Mouse (Mus musculus): Measurements from ENCODE around the gene Lamc2. TPM values are rescaled to one million over a fixed set of nuclear protein-coding genes. Genes with fewer than 3 reads are reported as not detected.
A peak's percentile ranks its signal among the peaks of the same experiment; 100 is the strongest.

Lamc2 gene
- polyA plus RNA-seq, 1 experiment from 2014 or later, result 0.47 TPM

- H3K4me3 ChIP-seq (replicated peaks), result no peak overlapping the region
- peak; percentile 64 for ATAC-seq (ENCODE audit: low FRiP score)
- no peak overlapping the region for H3K4me2 ChIP-seq
- no peaks in the 10 kb centered on the region for H3K9me3 ChIP-seq
- H3K36me3 ChIP-seq (replicated peaks), result no peaks in the 10 kb centered on the region
- H3K9ac ChIP-seq, result no peak overlapping the region
- WGBS, result 49% methylated on average over 8 of the region's 8 CpGs
- H3K27ac ChIP-seq, result no peak overlapping the region
- H3K27me3 ChIP-seq, result no peaks in the 10 kb centered on the region; the same call in 1 of the 2 replicates
- peaks cover 25% of the 10 kb centered on the region for H3K4me1 ChIP-seq
Observed at GRCm38 (mm10) chr1:153202195-153202594, 15.9 kb upstream of the Lamc2 start.

- Histone ChIP-seq H3K4me2 (no peak overlapping the region), H3K36me3 (replicated peaks) (no peaks in the 10 kb centered on the region), H3K4me3 (replicated peaks) (no peak overlapping the region), H3K27me3 (no peaks in the 10 kb centered on the region; the same call in 1 of the 2 replicates), H3K9ac (no peak overlapping the region), H3K4me1 (peaks cover 25% of the 10 kb centered on the region), H3K27ac (no peak overlapping the region), H3K9me3 (no peaks in the 10 kb centered on the region)
- 55% methylated on average over 14 of the region's 14 CpGs for WGBS
- no peak for ATAC-seq (ENCODE audit: low FRiP score)
Observed at GRCm38 (mm10) chr1:153201448-153201847, 15.2 kb upstream of the Lamc2 start.

- Histone ChIP-seq H3K4me1 (peaks cover 25% of the 10 kb centered on the region), H3K9ac (no peak overlapping the region), H3K36me3 (replicated peaks) (no peaks in the 10 kb centered on the region), H3K4me2 (no peak overlapping the region), H3K27ac (no peak overlapping the region), H3K4me3 (replicated peaks) (no peak overlapping the region), H3K27me3 (no peaks in the 10 kb centered on the region; the same call in 1 of the 2 replicates), H3K9me3 (no peaks in the 10 kb centered on the region)
- 84% methylated on average over 3 of the region's 3 CpGs for WGBS
- no peak for ATAC-seq (ENCODE audit: low FRiP score)
Observed at GRCm38 (mm10) chr1:153197316-153197850, 11.1 kb upstream of the Lamc2 start.

GRCm38 (mm10) chr1:153192945-153193344 lies 6.7 kb upstream of the Lamc2 start:
- 83% methylated on average over 6 of the region's 6 CpGs for WGBS
- H3K4me2 ChIP-seq, result no peak overlapping the region
- H3K9me3 ChIP-seq, result no peaks in the 10 kb centered on the region
- peaks cover 10% of the 10 kb centered on the region; the same call in 1 of the 2 replicates for H3K27me3 ChIP-seq
- no peak for ATAC-seq (ENCODE audit: low FRiP score)
- H3K9ac ChIP-seq, result no peak overlapping the region
- H3K4me3 ChIP-seq (replicated peaks), result no peak overlapping the region
- no peak overlapping the region for H3K27ac ChIP-seq
- no peaks in the 10 kb centered on the region for H3K36me3 ChIP-seq (replicated peaks)
- peaks cover 15% of the 10 kb centered on the region for H3K4me1 ChIP-seq

GRCm38 (mm10) chr1:153192379-153192778 lies 6.1 kb upstream of the Lamc2 start:
- 80% methylated on average over 4 of the region's 4 CpGs for WGBS
- no peak for ATAC-seq (ENCODE audit: low FRiP score)
- 0 out of 2 replicates have a peak overlapping the region, but pooled peaks have one; percentile 54 for H3K27ac ChIP-seq
- H3K4me1 ChIP-seq, result peaks cover 15% of the 10 kb centered on the region
- no peaks in the 10 kb centered on the region for H3K36me3 ChIP-seq (replicated peaks)
- H3K27me3 ChIP-seq, result peaks cover 12% of the 10 kb centered on the region
- no peak overlapping the region for H3K4me2 ChIP-seq
- no peak overlapping the region for H3K4me3 ChIP-seq (replicated peaks)
- no peaks in the 10 kb centered on the region for H3K9me3 ChIP-seq
- H3K9ac ChIP-seq, result no peak overlapping the region

GRCm38 (mm10) chr1:153191943-153192329 lies 5.7 kb upstream of the Lamc2 start:
- H3K9me3 ChIP-seq, result no peaks in the 10 kb centered on the region
- ATAC-seq (ENCODE audit: low FRiP score), result peak; percentile 58; the same call in 1 of the 2 replicates
- H3K9ac ChIP-seq, result no peak overlapping the region
- no peak overlapping the region for H3K4me3 ChIP-seq (replicated peaks)
- WGBS, result 8% methylated on average over 4 of the region's 5 CpGs
- no peaks in the 10 kb centered on the region for H3K36me3 ChIP-seq (replicated peaks)
- H3K4me1 ChIP-seq, result peaks cover 15% of the 10 kb centered on the region
- H3K27me3 ChIP-seq, result peaks cover 17% of the 10 kb centered on the region
- 0 out of 2 replicates have a peak overlapping the region, but pooled peaks have one; percentile 54 for H3K27ac ChIP-seq
- no peak overlapping the region for H3K4me2 ChIP-seq

GRCm38 (mm10) chr1:153191237-153191942 lies 5.1 kb upstream of the Lamc2 start:
- 47% methylated on average over 15 of the region's 15 CpGs for WGBS

GRCm38 (mm10) chr1:153188081-153188480 lies 1.8 kb upstream of the Lamc2 start:
- H3K36me3 ChIP-seq (replicated peaks), result no peaks in the 10 kb centered on the region
- no peak overlapping the region for H3K4me3 ChIP-seq (replicated peaks)
- H3K27ac ChIP-seq, result no peak overlapping the region
- H3K9me3 ChIP-seq, result no peaks in the 10 kb centered on the region
- peaks cover 26% of the 10 kb centered on the region for H3K4me1 ChIP-seq
- no peak overlapping the region for H3K4me2 ChIP-seq
- 76% methylated on average over 3 of the region's 3 CpGs for WGBS
- H3K27me3 ChIP-seq, result peaks cover 53% of the 10 kb centered on the region
- no peak for ATAC-seq (ENCODE audit: low FRiP score)
- no peak overlapping the region for H3K9ac ChIP-seq

More at GRCm38 (mm10) chr1:153191237-153191942, 5.1 kb upstream of the Lamc2 start:
- peaks cover 22% of the 10 kb centered on the region for H3K27me3 ChIP-seq
- H3K9me3 ChIP-seq, result no peaks in the 10 kb centered on the region
- peak; percentile 49; the same call in 1 of the 2 replicates for ATAC-seq (ENCODE audit: low FRiP score)
- H3K4me2 ChIP-seq, result no peak overlapping the region
- no peak overlapping the region for H3K4me3 ChIP-seq (replicated peaks)
- H3K9ac ChIP-seq, result no peak overlapping the region
- H3K27ac ChIP-seq, result no peak overlapping the region
- no peaks in the 10 kb centered on the region for H3K36me3 ChIP-seq (replicated peaks)
- H3K4me1 ChIP-seq, result peaks cover 17% of the 10 kb centered on the region

- no peak overlapping the region for H3K4me3 ChIP-seq (replicated peaks)
- H3K27me3 ChIP-seq, result peaks cover 31% of the 10 kb centered on the region
- no peak overlapping the region for H3K4me2 ChIP-seq
- H3K9me3 ChIP-seq, result no peaks in the 10 kb centered on the region
- WGBS, result 62% methylated on average over 9 of the region's 9 CpGs
- H3K9ac ChIP-seq, result no peak overlapping the region
- H3K27ac ChIP-seq, result no peak overlapping the region
- ATAC-seq (ENCODE audit: low FRiP score), result no peak
- no peaks in the 10 kb centered on the region for H3K36me3 ChIP-seq (replicated peaks)
- peaks cover 4% of the 10 kb centered on the region; the same call in 1 of the 2 replicates for H3K4me1 ChIP-seq
Observed at GRCm38 (mm10) chr1:153180586-153181289, 5.5 kb downstream of the Lamc2 start.

- peaks cover 25% of the 10 kb centered on the region for H3K27me3 ChIP-seq
- 81% methylated on average over 4 of the region's 4 CpGs for WGBS
- H3K9me3 ChIP-seq, result no peaks in the 10 kb centered on the region
- no peak overlapping the region for H3K27ac ChIP-seq
- H3K4me3 ChIP-seq (replicated peaks), result no peak overlapping the region
- H3K36me3 ChIP-seq (replicated peaks), result no peaks in the 10 kb centered on the region
- H3K4me1 ChIP-seq, result no peaks in the 10 kb centered on the region
- H3K9ac ChIP-seq, result no peak overlapping the region
- ATAC-seq (ENCODE audit: low FRiP score), result no peak
- no peak overlapping the region for H3K4me2 ChIP-seq
Observed at GRCm38 (mm10) chr1:153180160-153180559, 6.1 kb downstream of the Lamc2 start.

GRCm38 (mm10) chr1:153174801-153175200 lies 11.4 kb downstream of the Lamc2 start:
- H3K4me2 ChIP-seq, result no peak overlapping the region
- no peak overlapping the region for H3K4me3 ChIP-seq (replicated peaks)
- H3K9me3 ChIP-seq, result no peaks in the 10 kb centered on the region
- WGBS, result 71% methylated on average over 12 of the region's 12 CpGs
- no peak for ATAC-seq (ENCODE audit: low FRiP score)
- no peak overlapping the region for H3K27ac ChIP-seq
- H3K9ac ChIP-seq, result no peak overlapping the region
- no peaks in the 10 kb centered on the region for H3K27me3 ChIP-seq
- H3K36me3 ChIP-seq (replicated peaks), result no peaks in the 10 kb centered on the region
- peaks cover 9% of the 10 kb centered on the region for H3K4me1 ChIP-seq

GRCm38 (mm10) chr1:153173276-153173675 lies 13.0 kb downstream of the Lamc2 start:
- Histone ChIP-seq H3K9me3 (no peaks in the 10 kb centered on the region), H3K27me3 (no peaks in the 10 kb centered on the region), H3K36me3 (replicated peaks) (no peaks in the 10 kb centered on the region), H3K27ac (no peak overlapping the region), H3K4me3 (replicated peaks) (no peak overlapping the region), H3K4me1 (peaks cover 9% of the 10 kb centered on the region), H3K9ac (no peak overlapping the region), H3K4me2 (no peak overlapping the region)
- WGBS, result 81% methylated on average over 3 of the region's 3 CpGs
- ATAC-seq (ENCODE audit: low FRiP score), result no peak

Measured in forebrain, embryonic 12.5 days (tissue).